Mouse (Mus musculus) midbrain, postnatal 0 days (tissue): ENCODE data around the gene Kifc5b. TPM values are rescaled to one million over a fixed set of nuclear protein-coding genes. Genes with fewer than 3 reads are reported as not detected.

Source experiments
- ATAC-seq: fragments of 200-750 bp; cut with Nextera tagmentation; 2 replicates; pipeline ENCODE4 v1.8.0; 2017; ENCODE audit warnings: moderate number of reproducible peaks, mild to moderate bottlenecking, moderate TSS enrichment, moderate library complexity; ENCODE audit not compliant: low FRiP score
- DNase-seq: peaks from one replicate; pipeline ENCODE4 v3.0.0-alpha.2; 2015; ENCODE audit warnings: low spot score
- H3K27ac ChIP-seq: fragments of 300-500 bp; sonication (generic); 2 replicates; pipeline ENCODE4 v1.5.1; 2014; ENCODE audit warnings: low read depth, mild to moderate bottlenecking, low read length, mixed read lengths
- H3K27me3 ChIP-seq: fragments of 300-500 bp; sonication (generic); 2 replicates; pipeline ENCODE4 v1.6.1; 2014; ENCODE audit warnings: low read length, control low read depth, mixed read lengths; ENCODE audit not compliant: insufficient read depth
- H3K36me3 ChIP-seq: fragments of 300-500 bp; sonication (generic); 2 replicates; pipeline ENCODE4 v1.6.1; 2014; ENCODE audit warnings: low read length, control low read depth, mixed read lengths; ENCODE audit not compliant: insufficient read depth
- H3K4me1 ChIP-seq: fragments of 300-500 bp; sonication (generic); 2 replicates; pipeline ENCODE4 v1.6.1; 2014; ENCODE audit warnings: mild to moderate bottlenecking, control low read depth, antibody characterized with exemption, low read length, mixed read lengths; ENCODE audit not compliant: insufficient read depth
- H3K4me2 ChIP-seq: fragments of 300-500 bp; sonication (generic); 2 replicates; pipeline ENCODE4 v1.6.1; 2014; ENCODE audit warnings: low read depth, mild to moderate bottlenecking, low read length, mixed read lengths; ENCODE audit not compliant: poor library complexity, severe bottlenecking
- H3K4me3 ChIP-seq: fragments of 300-500 bp; sonication (generic); 2 replicates; pipeline ENCODE4 v1.5.1; 2014; ENCODE audit warnings: low read depth, mild to moderate bottlenecking, low read length, moderate library complexity
- H3K9ac ChIP-seq: fragments of 300-500 bp; sonication (generic); replicated peaks from 2 replicates; pipeline ENCODE4 v1.6.1; 2014; ENCODE audit warnings: mild to moderate bottlenecking, low read length, moderate library complexity, mixed read lengths; ENCODE audit not compliant: poor library complexity, severe bottlenecking
- H3K9me3 ChIP-seq: fragments of 300-500 bp; sonication (generic); 2 replicates; pipeline ENCODE4 v1.6.1; 2016; ENCODE audit warnings: low read length, control low read depth
- CTCF ChIP-seq: IDR thresholded peaks from 2 replicates; pipeline ENCODE4 v1.5.1; 2016; ENCODE audit warnings: antibody characterized with exemption, mild to moderate bottlenecking
- WGBS: fragments of 180-500 bp; shearing (Covaris S2); extraction: QIAGEN DNeasy Blood & Tissue Kit; methylation state at CpG from one replicate; pipeline ENCODE4 v1.1.7; 2014; 5-methylcytosine and 5-hydroxymethylcytosine counted together
- polyA plus RNA-seq: library from polyadenylated mRNA; unstranded; fragments of >200 nt; fragmentation: Nextera tagmentation; extraction: Ambion mirVana; gene quantifications from 2 replicates; pipeline ENCODE4 v1.2.1, GENCODE M21; 2015
- total RNA-seq: library from RNA; depleted of rRNA; stranded (reverse); fragments of >200 nt; gene quantifications from 2 replicates; pipeline ENCODE4 v1.2.3, GENCODE M21; 2014

The Kifc5b gene
- total and polyA plus RNA-seq, 2 experiments from 2014 or later = 1.9 to 4.7 TPM

DNA sequence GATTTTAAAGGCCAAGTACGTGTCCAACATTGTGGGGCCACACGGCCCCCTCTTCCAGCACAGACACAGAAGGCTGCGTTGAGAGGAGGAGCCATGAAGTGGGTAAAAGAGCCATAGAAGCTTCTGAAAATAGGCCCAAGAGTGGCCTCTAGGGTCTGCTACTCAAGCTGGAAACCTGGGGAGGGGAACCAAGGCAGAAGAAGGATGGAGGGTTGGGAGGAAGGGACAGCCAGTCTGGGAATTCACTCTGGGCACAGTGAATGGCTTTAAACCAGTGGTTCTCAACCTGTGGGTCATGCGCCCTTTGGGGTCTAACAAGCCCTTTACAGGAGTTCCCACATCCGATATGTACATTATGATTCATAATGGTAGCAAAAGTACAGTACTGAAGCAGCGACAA lies 52.4 kb downstream of the Kifc5b start:
- Histone ChIP-seq H3K9me3 (no peaks in the 10 kb centered on the region), H3K4me1 (peaks cover 6% of the 10 kb centered on the region), H3K4me2 (no peak overlapping the region), H3K27me3 (no peaks in the 10 kb centered on the region), H3K36me3 (peaks cover 51% of the 10 kb centered on the region), H3K4me3 (no peak overlapping the region), H3K27ac (no peak overlapping the region), H3K9ac (no peak overlapping the region)
- WGBS = 87% methylated on average over 6 of the region's 6 CpGs
- no peak for TF ChIP-seq CTCF
- DNase-seq = no peak
- ATAC-seq = no peak

GRCm38 (mm10) chr17:26970221-26970620 lies 53.3 kb downstream of the Kifc5b start:
- Histone ChIP-seq H3K27ac (no peak overlapping the region), H3K9ac (no peak overlapping the region), H3K27me3 (no peaks in the 10 kb centered on the region), H3K36me3 (peaks cover 41% of the 10 kb centered on the region), H3K4me1 (peaks cover 8% of the 10 kb centered on the region), H3K4me2 (no peak overlapping the region), H3K4me3 (no peak overlapping the region), H3K9me3 (no peaks in the 10 kb centered on the region)
- TF ChIP-seq CTCF = no peak
- no peak for ATAC-seq
- DNase-seq = no peak
- whole genome bisulfite sequencing = 86% methylated on average over 8 of the region's 12 CpGs

GRCm38 (mm10) chr17:26971247-26971905 lies 54.5 kb downstream of the Kifc5b start:
- H3K4me2 ChIP-seq = no peak overlapping the region
- peaks cover 33% of the 10 kb centered on the region for H3K36me3 ChIP-seq
- peaks cover 8% of the 10 kb centered on the region for H3K4me1 ChIP-seq
- DNase-seq (no peak), ATAC-seq (peak; percentile 14; the same call in 1 of the 2 replicates)
- no peak overlapping the region for H3K27ac ChIP-seq
- no peak for TF ChIP-seq CTCF
- 50% methylated on average over 8 of the region's 8 CpGs for WGBS
- no peak overlapping the region for H3K4me3 ChIP-seq
- H3K9ac ChIP-seq = no peak overlapping the region
- H3K9me3 ChIP-seq = no peaks in the 10 kb centered on the region
- H3K27me3 ChIP-seq = no peaks in the 10 kb centered on the region

DNA sequence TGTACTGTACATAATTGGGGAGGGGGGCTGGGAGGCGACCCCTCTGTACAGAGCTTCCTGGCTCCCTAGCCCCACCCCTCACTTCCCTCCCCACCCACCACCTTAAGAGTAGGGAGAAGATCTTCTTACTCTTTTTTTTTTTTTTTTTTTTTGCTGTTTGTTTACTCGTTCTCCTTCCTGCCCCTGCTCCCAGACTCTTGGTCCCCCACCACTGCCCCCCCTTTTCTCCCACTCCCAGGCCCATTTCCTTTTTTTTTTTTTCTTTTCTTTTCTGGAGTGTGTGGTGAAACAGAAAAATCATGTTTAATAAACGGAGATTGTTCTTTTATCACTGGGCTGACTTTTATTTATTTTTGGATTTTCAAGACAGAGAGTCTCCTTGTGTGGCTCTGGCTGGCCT lies 55.2 kb downstream of the Kifc5b start:
- ATAC-seq = no peak
- Histone ChIP-seq H3K9ac (peak overlapping the region; percentile 60), H3K27me3 (no peaks in the 10 kb centered on the region), H3K4me2 (peak overlapping the region; percentile 85), H3K9me3 (no peaks in the 10 kb centered on the region), H3K27ac (no peak overlapping the region), H3K4me3 (peak overlapping the region; percentile 58), H3K4me1 (peaks cover 8% of the 10 kb centered on the region), H3K36me3 (peaks cover 25% of the 10 kb centered on the region)
- DNase-seq = no peak
- no peak for TF ChIP-seq CTCF
- 16% methylated on average over 3 of the region's 3 CpGs for WGBS

GRCm38 (mm10) chr17:26972703-26973574 lies 56.0 kb downstream of the Kifc5b start, which contains the start of gene Zbtb9:
Gene Zbtb9, plus strand, starts transcription at chr17:26973167.
- Histone ChIP-seq H3K4me3 (peak within 1 kb of the TSS; percentile 58), H3K36me3 (peaks cover 17% of the 10 kb centered on the region), H3K9me3 (no peaks in the 10 kb centered on the region), H3K4me1 (peaks cover 8% of the 10 kb centered on the region), H3K9ac (peak within 1 kb of the TSS; percentile 60), H3K27me3 (no peaks in the 10 kb centered on the region), H3K27ac (peak within 1 kb of the TSS; percentile 64), H3K4me2 (peak within 1 kb of the TSS; percentile 85)
- WGBS = under 1% methylated on average over 70 of the region's 75 CpGs
- peak; percentile 97 for ATAC-seq
- peak; percentile 97 for DNase-seq
- no peak for TF ChIP-seq CTCF

DNA sequence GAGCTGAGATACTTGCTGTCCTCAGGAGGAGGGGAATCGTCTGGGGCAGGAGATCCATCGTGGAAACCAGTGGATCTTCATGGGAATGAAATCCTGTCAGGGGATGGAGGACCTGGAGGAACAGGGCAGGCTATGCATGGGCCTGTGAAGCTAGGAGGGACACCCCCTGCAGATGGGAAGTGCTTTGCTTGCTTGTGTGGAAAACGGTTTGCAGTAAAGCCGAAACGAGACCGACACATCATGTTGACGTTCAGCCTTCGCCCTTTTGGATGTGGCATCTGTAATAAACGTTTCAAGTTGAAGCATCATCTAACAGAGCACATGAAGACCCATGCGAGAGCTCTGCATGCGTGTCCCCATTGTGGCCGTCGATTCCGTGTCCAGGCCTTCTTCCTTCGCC lies 57.7 kb downstream of the Kifc5b start:
- no peak overlapping the region for H3K27ac ChIP-seq
- TF ChIP-seq CTCF = no peak
- H3K9ac ChIP-seq = no peak overlapping the region
- H3K27me3 ChIP-seq = no peaks in the 10 kb centered on the region
- no peak overlapping the region for H3K4me3 ChIP-seq
- ATAC-seq (no peak), DNase-seq (no peak)
- no peaks in the 10 kb centered on the region for H3K9me3 ChIP-seq
- WGBS = 92% methylated on average over 15 of the region's 15 CpGs
- peaks cover 8% of the 10 kb centered on the region for H3K4me1 ChIP-seq
- H3K4me2 ChIP-seq = no peak overlapping the region; the same call in 1 of the 2 replicates
- peaks cover 13% of the 10 kb centered on the region for H3K36me3 ChIP-seq
